Mouse (Mus musculus) midbrain, embryonic 16.5 days (tissue): ENCODE measurements around the gene Siah1a. TPM values are rescaled to one million over a fixed set of nuclear protein-coding genes. Genes with fewer than 3 reads are reported as not detected.

Experiments
- ATAC-seq: fragments of 200-750 bp; cut with Nextera tagmentation; 2 replicates; pipeline ENCODE4 v1.8.0; 2017; ENCODE audit warnings: moderate TSS enrichment
- H3K27ac ChIP-seq: fragments of 300-500 bp; sonication (generic); 2 replicates; pipeline ENCODE4 v1.5.1; 2014; ENCODE audit warnings: mild to moderate bottlenecking, low read length, mixed read lengths
- H3K27me3 ChIP-seq: fragments of 300-500 bp; sonication (generic); 2 replicates; pipeline ENCODE4 v1.6.1; 2014; ENCODE audit warnings: low read depth, low read length, mixed read lengths; ENCODE audit not compliant: control insufficient read depth, insufficient read depth
- H3K36me3 ChIP-seq: fragments of 300-500 bp; sonication (generic); 2 replicates; pipeline ENCODE4 v1.6.1; 2014; ENCODE audit warnings: mild to moderate bottlenecking, low read length, moderate library complexity, mixed read lengths; ENCODE audit not compliant: control insufficient read depth, insufficient read depth
- H3K4me1 ChIP-seq: fragments of 300-500 bp; sonication (generic); 2 replicates; pipeline ENCODE4 v1.6.1; 2014; ENCODE audit warnings: mild to moderate bottlenecking, low read length, mixed read lengths; ENCODE audit not compliant: control insufficient read depth, insufficient read depth
- H3K4me2 ChIP-seq: fragments of 300-500 bp; sonication (generic); 2 replicates; pipeline ENCODE4 v1.6.1; 2014; ENCODE audit warnings: mild to moderate bottlenecking, low read length, mixed read lengths
- H3K4me3 ChIP-seq: fragments of 300-500 bp; sonication (generic); 2 replicates; pipeline ENCODE4 v1.5.1; 2014; ENCODE audit warnings: low read depth, mild to moderate bottlenecking, low read length, moderate library complexity, mixed read lengths
- H3K9ac ChIP-seq: fragments of 300-500 bp; sonication (generic); 2 replicates; pipeline ENCODE4 v1.6.1; 2014; ENCODE audit warnings: low read depth, low read length, mixed read lengths
- H3K9me3 ChIP-seq: fragments of 300-500 bp; sonication (generic); replicated peaks from 2 replicates; pipeline ENCODE4 v1.6.1; 2014; ENCODE audit warnings: mild to moderate bottlenecking, low read length, mixed read lengths; ENCODE audit not compliant: control insufficient read depth, poor library complexity, severe bottlenecking
- WGBS: fragments of 180-500 bp; shearing (Covaris S2); extraction: QIAGEN DNeasy Blood & Tissue Kit; methylation state at CpG from one replicate; pipeline ENCODE4 v1.1.7; 2014; 5-methylcytosine and 5-hydroxymethylcytosine counted together
- polyA plus RNA-seq: library from polyadenylated mRNA; unstranded; fragments of >200 nt; fragmentation: Nextera tagmentation; extraction: Ambion mirVana; gene quantifications from 2 replicates; pipeline ENCODE4 v1.2.1, GENCODE M21; 2015

The Siah1a gene
- 71.9 and 79.0 TPM in 2 replicates for polyA plus RNA-seq

DNA sequence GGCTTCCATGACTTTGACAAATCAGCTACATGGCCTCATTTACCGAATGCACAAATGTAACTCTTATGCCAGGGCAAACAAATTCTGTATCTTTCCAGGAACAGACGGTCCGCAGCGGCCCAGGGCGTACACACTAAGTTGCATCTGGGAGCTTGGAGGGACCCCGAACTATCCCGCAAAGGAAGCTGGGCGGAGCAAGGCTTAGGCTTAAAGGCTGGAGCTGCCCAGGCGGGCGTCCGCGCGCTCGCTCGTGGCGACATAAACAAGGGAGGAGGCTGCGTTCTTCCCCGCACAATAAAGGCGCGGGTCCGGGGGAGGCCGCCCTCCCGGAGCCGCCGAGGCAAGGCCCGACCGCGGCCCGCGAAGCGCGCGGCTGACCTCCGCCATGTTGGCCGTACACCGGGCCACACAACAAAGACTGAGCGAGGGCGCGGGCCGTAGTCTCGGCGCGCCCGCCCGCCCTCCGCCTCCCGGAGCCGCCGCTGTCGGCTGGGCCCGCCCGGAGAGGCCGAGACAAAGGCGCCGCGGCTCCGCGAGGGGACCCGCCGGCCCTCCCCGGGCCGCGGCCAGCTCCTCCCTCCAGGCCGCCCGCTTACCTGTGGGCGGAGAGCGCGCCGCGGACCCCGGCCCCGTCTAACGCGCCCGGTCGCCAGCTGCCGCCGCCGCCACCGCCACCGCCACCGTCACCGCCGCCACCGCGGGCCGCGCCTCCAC, at the start of gene Siah1a, which contains the start of gene Gm10638:
Siah1a (minus strand) TSS at position 714 of the 714 bp plus-strand sequence.
Gm10638 (plus strand) TSS at position 479 of the 714 bp plus-strand sequence.
- Histone ChIP-seq H3K4me2 (peak within 1 kb of the TSS; percentile 88), H3K4me1 (peaks cover 35% of the 10 kb centered on the region), H3K36me3 (no peaks in the 10 kb centered on the region), H3K9me3 (no peaks in the 10 kb centered on the region), H3K9ac (peak within 1 kb of the TSS; percentile 99), H3K4me3 (peak within 1 kb of the TSS; percentile 90), H3K27me3 (no peaks in the 10 kb centered on the region), H3K27ac (peak within 1 kb of the TSS; percentile 98)
- peak; percentile 83 for ATAC-seq
- WGBS = under 1% methylated on average over 58 of the region's 88 CpGs

DNA sequence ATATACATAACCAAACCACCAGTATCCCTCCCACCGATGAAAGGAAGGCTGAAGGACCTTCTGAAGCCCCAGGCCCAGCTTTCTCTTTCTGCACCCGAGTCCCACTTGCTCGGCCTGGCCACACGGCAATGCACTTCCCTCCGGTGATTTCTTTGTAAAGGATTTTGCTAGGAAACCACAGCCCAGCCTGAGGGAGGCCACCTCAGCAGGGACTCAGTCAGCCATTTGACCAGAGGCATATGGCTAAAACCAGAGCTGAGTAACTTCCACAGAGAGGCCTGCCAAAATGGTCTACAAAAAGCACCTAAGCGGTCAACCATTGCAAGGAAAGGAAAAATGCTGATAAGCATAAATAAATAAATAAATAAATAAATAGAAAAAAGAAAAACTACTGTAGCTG, 49.0 kb upstream of the Siah1a start:
- WGBS = 36% methylated on average over 6 of the region's 6 CpGs
- H3K9me3 ChIP-seq = no peaks in the 10 kb centered on the region
- H3K9ac ChIP-seq = no peak overlapping the region
- H3K36me3 ChIP-seq = no peaks in the 10 kb centered on the region
- H3K4me1 ChIP-seq = no peaks in the 10 kb centered on the region
- no peak overlapping the region for H3K4me2 ChIP-seq
- ATAC-seq = no peak
- H3K27me3 ChIP-seq = no peaks in the 10 kb centered on the region
- H3K27ac ChIP-seq = no peak overlapping the region
- no peak overlapping the region for H3K4me3 ChIP-seq

DNA sequence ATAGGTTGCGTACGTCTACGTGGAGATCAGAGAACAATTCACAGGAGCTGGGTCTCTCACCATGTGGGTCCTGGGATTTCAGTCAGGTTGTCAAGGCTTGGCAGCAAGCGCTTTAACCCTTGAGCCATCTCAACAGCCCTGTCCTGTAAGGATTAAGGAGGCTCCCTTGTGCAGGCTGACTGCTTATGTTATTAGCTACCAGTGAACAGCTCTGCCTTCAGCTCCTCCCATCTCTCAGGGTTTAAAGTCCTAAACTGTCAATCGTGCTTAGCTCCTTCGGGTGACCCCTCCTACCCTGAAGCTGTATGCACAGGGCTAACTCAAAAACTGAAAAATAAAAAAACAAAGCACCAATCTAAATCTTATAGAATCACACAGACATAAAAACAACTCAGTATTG, 45.8 kb upstream of the Siah1a start:
- H3K9me3 ChIP-seq = no peaks in the 10 kb centered on the region
- H3K9ac ChIP-seq = no peak overlapping the region
- no peak overlapping the region for H3K4me3 ChIP-seq
- 53% methylated on average over 6 of the region's 6 CpGs for WGBS
- no peak overlapping the region for H3K4me2 ChIP-seq
- no peak overlapping the region for H3K27ac ChIP-seq
- H3K4me1 ChIP-seq = no peaks in the 10 kb centered on the region
- no peaks in the 10 kb centered on the region for H3K36me3 ChIP-seq
- no peaks in the 10 kb centered on the region for H3K27me3 ChIP-seq
- ATAC-seq = no peak

DNA sequence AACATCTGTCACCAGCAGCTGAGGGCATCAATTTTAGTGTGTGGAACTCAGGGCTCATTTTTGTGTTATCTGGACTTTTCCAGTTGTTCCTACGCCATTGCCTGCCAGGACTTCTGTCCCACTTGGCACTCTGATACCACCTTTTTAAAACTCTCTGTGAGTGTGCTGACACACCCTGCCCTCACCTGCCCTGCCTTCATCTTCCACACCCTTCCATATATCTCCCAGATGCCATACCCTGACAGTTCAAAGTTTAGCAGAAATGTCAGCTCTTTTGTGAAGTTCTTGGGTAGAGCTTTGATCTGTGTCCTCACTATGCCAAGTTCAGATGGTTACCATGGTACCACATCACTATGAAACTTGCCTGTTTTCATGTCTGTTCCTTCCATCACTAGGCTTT, 43.8 kb upstream of the Siah1a start:
- Histone ChIP-seq H3K4me2 (no peak overlapping the region), H3K27ac (no peak overlapping the region), H3K9me3 (no peaks in the 10 kb centered on the region), H3K36me3 (no peaks in the 10 kb centered on the region), H3K9ac (no peak overlapping the region), H3K4me3 (no peak overlapping the region), H3K27me3 (no peaks in the 10 kb centered on the region), H3K4me1 (no peaks in the 10 kb centered on the region)
- ATAC-seq = no peak
- WGBS = 82% methylated on average over 1 of the region's 1 CpGs

DNA sequence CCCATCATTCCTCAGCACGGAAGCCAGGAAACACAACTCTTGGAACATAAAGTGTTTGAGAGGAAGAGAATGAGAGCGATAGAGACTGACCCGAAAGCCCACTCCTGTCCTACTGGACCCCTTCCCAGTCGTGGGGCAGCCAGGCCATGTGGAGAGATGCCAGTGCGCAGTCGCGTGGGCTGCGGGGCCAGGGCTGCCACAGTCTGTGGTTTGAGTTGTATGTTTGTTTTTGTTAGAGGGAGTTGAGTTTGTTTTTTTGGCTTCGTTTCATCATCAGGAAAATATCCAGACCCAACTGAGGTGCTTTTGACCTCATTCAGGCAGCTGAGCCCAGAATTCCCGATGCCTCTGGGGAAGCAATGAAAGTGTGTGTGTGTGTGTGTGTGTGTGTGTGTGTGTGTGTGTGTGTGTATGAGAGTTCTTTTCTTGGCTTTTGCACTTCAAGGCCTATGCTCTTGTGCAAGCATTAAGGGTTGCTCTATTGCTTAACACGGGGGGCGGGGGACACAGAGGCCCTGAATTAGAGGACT, 42.2 kb upstream of the Siah1a start:
- H3K36me3 ChIP-seq = no peaks in the 10 kb centered on the region
- no peak overlapping the region for H3K9ac ChIP-seq
- no peaks in the 10 kb centered on the region for H3K27me3 ChIP-seq
- H3K9me3 ChIP-seq = no peaks in the 10 kb centered on the region
- H3K4me3 ChIP-seq = no peak overlapping the region
- no peak overlapping the region for H3K4me2 ChIP-seq
- no peak overlapping the region for H3K27ac ChIP-seq
- WGBS = 88% methylated on average over 12 of the region's 12 CpGs
- no peaks in the 10 kb centered on the region for H3K4me1 ChIP-seq
- ATAC-seq = no peak

DNA sequence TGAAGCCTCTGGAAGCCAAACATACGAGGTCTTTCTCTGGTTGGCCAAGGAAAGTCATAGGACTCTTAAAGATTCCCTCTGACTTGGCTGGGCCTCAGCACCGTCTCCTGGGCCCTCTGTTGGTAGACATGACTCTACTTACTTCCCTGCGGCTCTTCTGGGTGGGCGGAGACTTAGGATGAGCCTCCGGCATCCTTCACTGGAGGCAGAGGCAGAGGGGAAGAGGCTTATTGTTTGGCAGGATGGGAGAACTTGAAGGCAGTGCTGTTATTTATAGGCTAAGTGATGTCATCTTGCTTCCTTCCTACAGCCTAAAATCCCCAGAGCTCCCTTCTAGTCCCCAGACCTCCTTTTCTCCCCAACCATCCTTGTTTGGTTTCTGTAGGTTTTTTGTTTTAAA, 40.8 kb upstream of the Siah1a start:
- H3K4me3 ChIP-seq = no peak overlapping the region
- 53% methylated on average over 5 of the region's 5 CpGs for WGBS
- H3K36me3 ChIP-seq = no peaks in the 10 kb centered on the region
- H3K4me2 ChIP-seq = no peak overlapping the region
- no peaks in the 10 kb centered on the region for H3K4me1 ChIP-seq
- no peak for ATAC-seq
- no peak overlapping the region for H3K27ac ChIP-seq
- no peaks in the 10 kb centered on the region for H3K9me3 ChIP-seq
- no peaks in the 10 kb centered on the region for H3K27me3 ChIP-seq
- H3K9ac ChIP-seq = no peak overlapping the region

DNA sequence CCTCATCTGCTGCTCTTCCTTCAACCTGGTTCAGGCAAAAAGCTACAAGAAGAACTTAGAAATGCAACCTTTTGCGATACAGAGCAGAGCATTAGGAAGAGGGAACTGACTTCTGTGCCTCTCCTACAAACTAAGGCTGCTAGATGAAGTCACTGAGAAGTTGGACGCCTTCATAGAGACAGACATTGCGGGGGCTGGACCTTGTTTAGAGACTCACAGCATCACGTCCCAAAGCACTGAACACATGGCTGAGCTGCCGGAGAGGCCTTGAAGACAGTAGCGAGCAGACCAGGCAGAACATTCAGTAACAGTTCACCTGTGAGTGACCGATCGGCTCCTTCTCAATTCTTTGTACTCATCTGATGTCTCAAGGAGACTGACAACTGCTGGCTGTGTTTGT, 35.4 kb upstream of the Siah1a start:
- Histone ChIP-seq H3K36me3 (no peaks in the 10 kb centered on the region), H3K9me3 (no peaks in the 10 kb centered on the region), H3K9ac (no peak overlapping the region), H3K4me2 (no peak overlapping the region), H3K4me3 (no peak overlapping the region), H3K4me1 (no peaks in the 10 kb centered on the region), H3K27ac (no peak overlapping the region), H3K27me3 (no peaks in the 10 kb centered on the region)
- no peak for ATAC-seq
- 93% methylated on average over 8 of the region's 8 CpGs for WGBS

DNA sequence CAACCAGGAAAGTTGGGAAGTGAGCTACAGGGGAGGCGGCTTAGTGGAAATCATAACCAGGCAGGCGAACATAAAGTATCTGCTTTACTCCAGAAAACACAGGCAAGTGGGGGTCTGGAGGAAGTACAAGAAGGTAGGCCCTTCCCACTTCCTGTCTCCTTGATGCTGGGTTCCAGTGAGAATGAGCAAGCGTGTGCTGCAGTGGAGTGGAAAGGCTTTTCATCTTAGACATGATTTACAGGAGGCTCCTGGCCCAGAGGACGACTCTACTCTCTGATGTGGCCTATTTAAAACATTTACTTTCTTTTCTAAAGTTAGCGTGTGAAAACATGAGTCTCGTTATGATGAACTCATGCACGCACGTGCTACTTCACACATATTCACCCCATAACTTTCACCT, 33.5 kb upstream of the Siah1a start:
- Histone ChIP-seq H3K9me3 (no peaks in the 10 kb centered on the region), H3K4me3 (no peak overlapping the region), H3K4me1 (no peaks in the 10 kb centered on the region), H3K27me3 (no peaks in the 10 kb centered on the region), H3K4me2 (no peak overlapping the region), H3K36me3 (no peaks in the 10 kb centered on the region), H3K9ac (no peak overlapping the region), H3K27ac (no peak overlapping the region)
- ATAC-seq = no peak
- 87% methylated on average over 8 of the region's 8 CpGs for WGBS

DNA sequence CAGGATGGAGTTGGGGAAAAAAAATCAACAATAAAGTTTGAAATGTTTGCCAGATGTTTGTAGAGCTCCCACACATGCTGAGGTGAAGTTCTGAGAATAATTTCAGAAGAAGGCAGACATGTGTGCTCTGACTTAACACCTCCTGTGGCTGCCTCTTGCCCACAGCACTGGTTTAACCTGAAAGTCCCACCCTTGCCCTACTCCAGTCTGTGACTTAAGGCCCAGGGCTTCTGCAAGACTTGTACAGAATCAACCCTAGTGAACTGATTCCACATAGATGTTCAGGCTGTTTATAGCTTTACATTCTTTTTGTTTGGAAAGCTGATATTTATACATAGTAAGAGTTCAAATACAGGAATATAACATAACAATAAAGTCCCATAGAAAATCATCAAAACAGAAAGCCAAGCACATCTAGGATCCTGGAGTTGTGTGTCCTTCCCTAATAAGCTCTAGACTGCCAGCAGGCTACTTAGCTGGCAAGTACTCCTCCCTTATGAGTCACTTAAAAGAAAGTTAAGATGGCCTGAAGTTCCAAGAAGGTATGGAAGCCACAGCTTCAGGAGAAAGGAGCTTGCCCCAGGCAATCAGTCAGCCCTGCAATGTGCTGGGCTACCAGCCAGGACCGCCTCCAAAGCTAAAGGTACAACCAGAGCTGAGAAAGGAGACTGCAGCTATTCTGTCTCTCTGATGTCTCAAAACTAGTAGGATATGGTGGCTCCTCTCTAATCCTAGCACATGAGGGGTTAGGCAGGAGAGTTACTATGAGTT, 24.4 kb upstream of the Siah1a start:
- Histone ChIP-seq H3K4me3 (no peak overlapping the region), H3K4me2 (no peak overlapping the region), H3K9ac (no peak overlapping the region), H3K27me3 (no peaks in the 10 kb centered on the region), H3K27ac (no peak overlapping the region), H3K4me1 (no peaks in the 10 kb centered on the region), H3K36me3 (no peaks in the 10 kb centered on the region), H3K9me3 (no peaks in the 10 kb centered on the region)
- 67% methylated on average over 1 of the region's 1 CpGs for WGBS
- ATAC-seq = no peak
